Mouse (Mus musculus) heart, embryonic 13.5 days (tissue): ENCODE data around the gene Psmc3. TPM values are rescaled to one million over a fixed set of nuclear protein-coding genes. Genes with fewer than 3 reads are reported as not detected.
A peak's percentile ranks its signal among the peaks of the same experiment; 100 is the strongest.

Experiments
- ATAC-seq: fragments of 200-750 bp; cut with Nextera tagmentation; 2 replicates; pipeline ENCODE4 v1.8.0; 2017; ENCODE audit warnings: moderate TSS enrichment; ENCODE audit not compliant: insufficient number of reproducible peaks, low FRiP score, low TSS enrichment; ENCODE audit errors: extremely low read depth
- H3K27ac ChIP-seq: fragments of 300-500 bp; sonication (generic); replicated peaks from 2 replicates; pipeline ENCODE4 v1.5.1; 2015; ENCODE audit warnings: moderate library complexity, mild to moderate bottlenecking, inconsistent platforms
- H3K27me3 ChIP-seq: fragments of 300-500 bp; sonication (generic); replicated peaks from 2 replicates; pipeline ENCODE4 v1.6.1; 2015; ENCODE audit warnings: mild to moderate bottlenecking, inconsistent platforms
- H3K36me3 ChIP-seq: fragments of 300-500 bp; sonication (generic); 2 replicates; pipeline ENCODE4 v1.6.1; 2015; ENCODE audit warnings: mild to moderate bottlenecking, inconsistent platforms
- H3K4me1 ChIP-seq: fragments of 300-500 bp; sonication (generic); 2 replicates; pipeline ENCODE4 v1.6.1; 2015; ENCODE audit warnings: inconsistent platforms
- H3K4me2 ChIP-seq: fragments of 300-500 bp; sonication (generic); 2 replicates; pipeline ENCODE4 v1.6.1; 2015; ENCODE audit warnings: inconsistent platforms, mild to moderate bottlenecking, moderate library complexity
- H3K4me3 ChIP-seq: fragments of 300-500 bp; sonication (generic); 2 replicates; pipeline ENCODE4 v1.5.1; 2015; ENCODE audit warnings: moderate library complexity, mild to moderate bottlenecking, inconsistent platforms
- H3K9ac ChIP-seq: fragments of 300-500 bp; sonication (generic); 2 replicates; pipeline ENCODE4 v1.6.1; 2015; ENCODE audit warnings: inconsistent platforms, mild to moderate bottlenecking, moderate library complexity
- H3K9me3 ChIP-seq: fragments of 300-500 bp; sonication (generic); 2 replicates; pipeline ENCODE4 v1.6.1; 2016; ENCODE audit warnings: inconsistent platforms
- WGBS: fragments of 180-500 bp; shearing (Covaris S2); methylation state at CpG from one replicate; pipeline ENCODE4 v1.1.7; 2015; ENCODE audit warnings: mixed read lengths; 5-methylcytosine and 5-hydroxymethylcytosine counted together
- polyA plus RNA-seq: library from polyadenylated mRNA; unstranded; fragments of >200 nt; fragmentation: Nextera tagmentation; extraction: Ambion mirVana; gene quantifications from 2 replicates; pipeline ENCODE4 v1.2.1, GENCODE M21; 2015

Gene Psmc3
- polyA plus RNA-seq, 1 experiment from 2014 or later: 226 TPM

- H3K9me3 ChIP-seq: no peaks in the 10 kb centered on the region
- peak; percentile 49; the same call in 1 of the 2 replicates for ATAC-seq
- peaks cover 19% of the 10 kb centered on the region for H3K4me1 ChIP-seq
- peaks cover 40% of the 10 kb centered on the region for H3K36me3 ChIP-seq
- H3K27me3 ChIP-seq: no peaks in the 10 kb centered on the region
- 0 out of 2 replicates have a peak overlapping the region, but pooled peaks have one; percentile 25 for H3K27ac ChIP-seq
- WGBS: 2% methylated on average over 6 of the region's 6 CpGs
- H3K9ac ChIP-seq: peak overlapping the region; percentile 94
- H3K4me3 ChIP-seq: peak overlapping the region; percentile 89
- peak overlapping the region; percentile 83 for H3K4me2 ChIP-seq
Observed at GRCm38 (mm10) chr2:91053181-91053933, 452 bp upstream of the Psmc3 start.

- no peak overlapping the region for H3K9ac ChIP-seq
- H3K27ac ChIP-seq: no peak overlapping the region
- WGBS: 90% methylated on average over 5 of the region's 5 CpGs
- H3K4me2 ChIP-seq: no peak overlapping the region
- H3K27me3 ChIP-seq: no peaks in the 10 kb centered on the region
- peaks cover 45% of the 10 kb centered on the region for H3K4me1 ChIP-seq
- peaks cover 81% of the 10 kb centered on the region for H3K36me3 ChIP-seq
- ATAC-seq: no peak
- H3K4me3 ChIP-seq: no peak overlapping the region
- H3K9me3 ChIP-seq: no peaks in the 10 kb centered on the region
Observed at GRCm38 (mm10) chr2:91058435-91058834, 4.6 kb downstream of the Psmc3 start.

- no peak overlapping the region for H3K9ac ChIP-seq
- H3K9me3 ChIP-seq: no peaks in the 10 kb centered on the region
- WGBS: 89% methylated on average over 2 of the region's 2 CpGs
- no peak for ATAC-seq
- H3K4me2 ChIP-seq: no peak overlapping the region
- no peak overlapping the region for H3K4me3 ChIP-seq
- no peaks in the 10 kb centered on the region for H3K27me3 ChIP-seq
- H3K27ac ChIP-seq: no peak overlapping the region
- H3K36me3 ChIP-seq: peaks cover 91% of the 10 kb centered on the region
- peaks cover 45% of the 10 kb centered on the region for H3K4me1 ChIP-seq
Observed at GRCm38 (mm10) chr2:91059376-91059775, 5.6 kb downstream of the Psmc3 start.

- no peaks in the 10 kb centered on the region for H3K27me3 ChIP-seq
- H3K9me3 ChIP-seq: no peaks in the 10 kb centered on the region
- H3K4me1 ChIP-seq: peaks cover 37% of the 10 kb centered on the region
- H3K4me2 ChIP-seq: peak overlapping the region; percentile 8; the same call in 1 of the 2 replicates
- peak overlapping the region; percentile 88 for H3K27ac ChIP-seq
- 0 out of 2 replicates have a peak, but pooled peaks have one; percentile 33 for ATAC-seq
- 45% methylated on average over 10 of the region's 10 CpGs for WGBS
- peaks cover 95% of the 10 kb centered on the region for H3K36me3 ChIP-seq
- H3K9ac ChIP-seq: peak overlapping the region; percentile 19; the same call in 1 of the 2 replicates
- no peak overlapping the region for H3K4me3 ChIP-seq
Observed at GRCm38 (mm10) chr2:91060544-91061355, 6.9 kb downstream of the Psmc3 start.

- H3K9ac ChIP-seq: peak overlapping the region; percentile 62
- H3K27ac ChIP-seq: peak overlapping the region; percentile 88
- H3K27me3 ChIP-seq: no peaks in the 10 kb centered on the region
- 51% methylated on average over 6 of the region's 6 CpGs for WGBS
- ATAC-seq: peak; percentile 31; the same call in 1 of the 2 replicates
- H3K4me2 ChIP-seq: peak overlapping the region; percentile 25
- H3K4me3 ChIP-seq: no peak overlapping the region
- H3K36me3 ChIP-seq: peaks cover 94% of the 10 kb centered on the region
- no peaks in the 10 kb centered on the region for H3K9me3 ChIP-seq
- H3K4me1 ChIP-seq: peaks cover 43% of the 10 kb centered on the region
Observed at GRCm38 (mm10) chr2:91061849-91062481, 8.2 kb downstream of the Psmc3 start.

- Histone ChIP-seq H3K36me3 (peaks cover 93% of the 10 kb centered on the region), H3K9me3 (no peaks in the 10 kb centered on the region), H3K27me3 (no peaks in the 10 kb centered on the region), H3K4me1 (peaks cover 43% of the 10 kb centered on the region), H3K4me2 (peak overlapping the region; percentile 25; the same call in 1 of the 2 replicates), H3K9ac (peak overlapping the region; percentile 62), H3K27ac (peak overlapping the region; percentile 88), H3K4me3 (no peak overlapping the region)
- 87% methylated on average over 16 of the region's 16 CpGs for WGBS
- no peak for ATAC-seq
Observed at GRCm38 (mm10) chr2:91062779-91063606, 9.2 kb downstream of the Psmc3 start.

- H3K4me1 ChIP-seq: peaks cover 54% of the 10 kb centered on the region
- no peak overlapping the region for H3K4me3 ChIP-seq
- H3K9ac ChIP-seq: no peak overlapping the region
- H3K36me3 ChIP-seq: peaks cover 84% of the 10 kb centered on the region
- no peaks in the 10 kb centered on the region for H3K9me3 ChIP-seq
- no peaks in the 10 kb centered on the region for H3K27me3 ChIP-seq
- 89% methylated on average over 6 of the region's 6 CpGs for WGBS
- ATAC-seq: no peak
- H3K4me2 ChIP-seq: no peak overlapping the region
- no peak overlapping the region for H3K27ac ChIP-seq
Observed at GRCm38 (mm10) chr2:91064211-91064610, 10.4 kb downstream of the Psmc3 start.

- H3K27ac ChIP-seq: 0 out of 2 replicates have a peak overlapping the region, but pooled peaks have one; percentile 28
- ATAC-seq: no peak
- H3K27me3 ChIP-seq: no peaks in the 10 kb centered on the region
- 63% methylated on average over 3 of the region's 3 CpGs for WGBS
- no peak overlapping the region for H3K9ac ChIP-seq
- no peaks in the 10 kb centered on the region for H3K9me3 ChIP-seq
- H3K4me1 ChIP-seq: peaks cover 49% of the 10 kb centered on the region
- no peak overlapping the region for H3K4me2 ChIP-seq
- no peak overlapping the region for H3K4me3 ChIP-seq
- peaks cover 71% of the 10 kb centered on the region for H3K36me3 ChIP-seq
Observed at GRCm38 (mm10) chr2:91065544-91065943, 11.7 kb downstream of the Psmc3 start.

- no peak for ATAC-seq
- 0 out of 2 replicates have a peak overlapping the region, but pooled peaks have one; percentile 14 for H3K9ac ChIP-seq
- no peak overlapping the region for H3K4me2 ChIP-seq
- 0 out of 2 replicates have a peak overlapping the region, but pooled peaks have one; percentile 15 for H3K27ac ChIP-seq
- H3K27me3 ChIP-seq: no peaks in the 10 kb centered on the region
- H3K4me1 ChIP-seq: peaks cover 48% of the 10 kb centered on the region
- 75% methylated on average over 3 of the region's 3 CpGs for WGBS
- H3K36me3 ChIP-seq: peaks cover 64% of the 10 kb centered on the region
- no peak overlapping the region for H3K4me3 ChIP-seq
- H3K9me3 ChIP-seq: no peaks in the 10 kb centered on the region
Observed at GRCm38 (mm10) chr2:91066455-91066854, 12.6 kb downstream of the Psmc3 start.

GRCm38 (mm10) chr2:91068162-91068871 is 14.5 kb downstream of the Psmc3 start:
- no peaks in the 10 kb centered on the region for H3K27me3 ChIP-seq
- H3K4me2 ChIP-seq: peak overlapping the region; percentile 82
- H3K9ac ChIP-seq: peak overlapping the region; percentile 90
- H3K4me1 ChIP-seq: peaks cover 33% of the 10 kb centered on the region
- 59% methylated on average over 13 of the region's 13 CpGs for WGBS
- H3K4me3 ChIP-seq: peak overlapping the region; percentile 78
- no peaks in the 10 kb centered on the region for H3K9me3 ChIP-seq
- peaks cover 48% of the 10 kb centered on the region for H3K36me3 ChIP-seq
- no peak for ATAC-seq
- 0 out of 2 replicates have a peak overlapping the region, but pooled peaks have one; percentile 91 for H3K27ac ChIP-seq
